Mouse (Mus musculus) myocyte (in vitro differentiated cells): Measurements from ENCODE around the gene Eml6.

Experiments used
- CEBPB ChIP-seq: IDR thresholded peaks from 2 replicates; pipeline ENCODE4 v1.6.1; 2011; ENCODE audit warnings: mild to moderate bottlenecking, moderate library complexity; ENCODE audit not compliant: poor library complexity, insufficient read depth, severe bottlenecking
- E2F4 ChIP-seq: IDR thresholded peaks from one replicate; pipeline ENCODE4 v1.6.1; 2011; ENCODE audit warnings: mild to moderate bottlenecking, control low read depth, moderate library complexity; ENCODE audit not compliant: insufficient read depth
- MAX ChIP-seq: IDR thresholded peaks from one replicate; pipeline ENCODE4 v1.6.1; 2011; ENCODE audit warnings: low read depth, mild to moderate bottlenecking, control low read depth
- MYOD1 ChIP-seq, 3 experiments: IDR thresholded peaks; one replicate each; pipeline ENCODE4 v1.6.1; 2011; ENCODE audit warnings: control low read depth in 2 of 3, low read depth in 2 of 3, mild to moderate bottlenecking in 2 of 3, moderate library complexity in 1 of 3; ENCODE audit not compliant: insufficient read length in 2 of 3, control insufficient read depth in 1 of 3
- POLR2A ChIP-seq: IDR thresholded peaks from one replicate; pipeline ENCODE4 v1.6.1; 2011; ENCODE audit warnings: low read depth, mild to moderate bottlenecking, control low read depth, moderate library complexity; ENCODE audit not compliant: insufficient read length
- POLR2AphosphoS2 ChIP-seq: IDR thresholded peaks from one replicate; pipeline ENCODE4 v1.6.1; 2011; ENCODE audit warnings: low read depth, control low read depth; ENCODE audit not compliant: insufficient read length
- REST ChIP-seq: IDR thresholded peaks from one replicate; pipeline ENCODE4 v1.6.1; 2011; ENCODE audit warnings: mild to moderate bottlenecking, control low read depth, moderate library complexity; ENCODE audit not compliant: insufficient read depth, insufficient read length
- TCF12 ChIP-seq: IDR thresholded peaks from one replicate; pipeline ENCODE4 v1.6.1; 2011; ENCODE audit warnings: mild to moderate bottlenecking, control low read depth; ENCODE audit not compliant: poor library complexity, insufficient read depth, severe bottlenecking
- TCF3 ChIP-seq: IDR thresholded peaks from one replicate; pipeline ENCODE4 v1.6.1; 2011; ENCODE audit warnings: low read depth, control low read depth; ENCODE audit not compliant: insufficient read length
- USF1 ChIP-seq: IDR thresholded peaks from one replicate; pipeline ENCODE4 v1.6.1; 2011; ENCODE audit warnings: low read depth, mild to moderate bottlenecking, control low read depth, moderate library complexity

- TF ChIP-seq USF1, result no peak
- no peak for TF ChIP-seq TCF12
- no peak for TF ChIP-seq MYOD1 (IDR thresholded peaks at IDR 0.05; ENCODE audit: control insufficient read depth in 1 of 3, insufficient read length in 2 of 3, low read depth in 2 of 3)
- no peak for TF ChIP-seq POLR2A
- TF ChIP-seq MAX, result no peak
- no peak for TF ChIP-seq REST
- no peak for TF ChIP-seq CEBPB
- TF ChIP-seq POLR2AphosphoS2, result peak; percentile 66
- TF ChIP-seq E2F4, result no peak
- no peak for TF ChIP-seq TCF3
These were observed 278.5 kb downstream of the Eml6 start for GRCm38 (mm10) chr11:29747365-29747764.
